Mouse (Mus musculus): ENCODE results near the gene Prr14l.
A peak's percentile ranks its signal among the peaks of the same experiment; 100 is the strongest.
"Not testable (repeated sequence)": the region's sequence is repeated elsewhere in the genome, so short reads cannot be mapped to it uniquely, and the experiment has no call there.

Prr14l gene

GRCm38 (mm10) chr5:32853731-32854507 lies at the start of gene Prr14l:
Gene Prr14l, minus strand, starts transcription at chr5:32854256.
- DNase-seq (ENCODE audit: low spot score in 2 of 2) = peak; percentile 99 to 100

GRCm38 (mm10) chr5:32886739-32887138 lies 32.7 kb upstream of the Prr14l start:
- no peak for DNase-seq (ENCODE audit: low spot score in 2 of 2)

GRCm38 (mm10) chr5:32872346-32872745 lies 18.3 kb upstream of the Prr14l start:
- no peak for DNase-seq (ENCODE audit: low spot score in 2 of 2)

- DNase-seq (ENCODE audit: low spot score in 2 of 2) = no peak
Measured at GRCm38 (mm10) chr5:32869389-32870024, 15.5 kb upstream of the Prr14l start.

GRCm38 (mm10) chr5:32863253-32864228 lies 9.5 kb upstream of the Prr14l start, which contains the start of gene Depdc5:
Gene Depdc5, plus strand, starts transcription at chr5:32863701.
- peak; percentile 85 to 86 for DNase-seq (ENCODE audit: low spot score in 2 of 2)

- no peak for DNase-seq (ENCODE audit: low spot score in 2 of 2)
Measured at GRCm38 (mm10) chr5:32862469-32863132, 8.5 kb upstream of the Prr14l start.

GRCm38 (mm10) chr5:32861082-32861481 lies 7.0 kb upstream of the Prr14l start:
- no peak for DNase-seq (ENCODE audit: low spot score in 2 of 2)

- peak; percentile 42 to 69 for DNase-seq (ENCODE audit: low spot score in 2 of 2)
Measured at GRCm38 (mm10) chr5:32857781-32858220, 3.7 kb upstream of the Prr14l start.

GRCm38 (mm10) chr5:32855274-32855673 lies 1.2 kb upstream of the Prr14l start:
- not testable (repeated sequence) for DNase-seq (ENCODE audit: low spot score in 2 of 2)

- DNase-seq (ENCODE audit: low spot score in 2 of 2) = no peak
Measured at GRCm38 (mm10) chr5:32854818-32855217, 762 bp upstream of the Prr14l start.

GRCm38 (mm10) chr5:32852026-32852425 lies 2.0 kb downstream of the Prr14l start:
- no peak for DNase-seq (ENCODE audit: low spot score in 2 of 2)

- DNase-seq (ENCODE audit: low spot score in 2 of 2) = not testable (repeated sequence)
Measured at GRCm38 (mm10) chr5:32849580-32849979, 4.5 kb downstream of the Prr14l start.

- no peak for DNase-seq (ENCODE audit: low spot score in 2 of 2)
Measured at GRCm38 (mm10) chr5:32849178-32849577, 4.9 kb downstream of the Prr14l start.

- no peak for DNase-seq (ENCODE audit: low spot score in 2 of 2)
Measured at GRCm38 (mm10) chr5:32840029-32840428, 14.0 kb downstream of the Prr14l start.

GRCm38 (mm10) chr5:32836976-32837375 lies 17.1 kb downstream of the Prr14l start:
- no peak for DNase-seq (ENCODE audit: low spot score in 2 of 2)

- DNase-seq (ENCODE audit: low spot score in 2 of 2) = no peak
Measured at GRCm38 (mm10) chr5:32834497-32834896, 19.6 kb downstream of the Prr14l start.

- no peak for DNase-seq (ENCODE audit: low spot score in 2 of 2)
Measured at GRCm38 (mm10) chr5:32830054-32830453, 24.0 kb downstream of the Prr14l start.

GRCm38 (mm10) chr5:32828766-32829165 lies 25.3 kb downstream of the Prr14l start:
- not testable (repeated sequence) for DNase-seq (ENCODE audit: low spot score in 2 of 2)

GRCm38 (mm10) chr5:32827009-32827408 lies 27.0 kb downstream of the Prr14l start, which contains the start of gene Gm20671:
Gene Gm20671, minus strand, starts transcription at chr5:32827109.
- DNase-seq (ENCODE audit: low spot score in 2 of 2) = no peak

- no peak for DNase-seq (ENCODE audit: low spot score in 2 of 2)
Measured at GRCm38 (mm10) chr5:32820471-32820870, 33.6 kb downstream of the Prr14l start.

GRCm38 (mm10) chr5:32815396-32815795 lies 38.7 kb downstream of the Prr14l start:
- no peak for DNase-seq (ENCODE audit: low spot score in 2 of 2)
